Mouse (Mus musculus): ENCODE data around the gene Myo1c.

Gene Myo1c

DNA sequence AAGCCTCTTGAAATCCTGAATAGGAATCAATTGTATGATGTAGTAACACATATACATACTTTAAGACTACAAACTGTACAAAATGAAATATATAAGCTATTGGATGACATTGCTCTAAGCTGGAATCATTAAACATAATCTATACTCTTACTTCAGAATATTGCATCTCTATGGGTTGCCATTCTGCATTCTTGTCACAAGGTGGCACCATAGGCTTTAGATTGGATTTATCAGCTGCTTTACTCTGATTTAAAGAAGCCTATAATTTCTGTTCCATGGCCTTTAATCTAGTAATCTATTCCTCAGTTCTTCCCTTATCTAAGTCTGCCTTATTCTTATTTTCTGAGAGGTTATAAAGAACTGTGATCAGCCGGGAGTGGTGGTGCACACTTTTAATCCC, 63.6 kb downstream of the Myo1c start:
- DNase-seq (ENCODE audit: low spot score in 2 of 2): peak in 1 of 2 experiments; percentile 32

DNA sequence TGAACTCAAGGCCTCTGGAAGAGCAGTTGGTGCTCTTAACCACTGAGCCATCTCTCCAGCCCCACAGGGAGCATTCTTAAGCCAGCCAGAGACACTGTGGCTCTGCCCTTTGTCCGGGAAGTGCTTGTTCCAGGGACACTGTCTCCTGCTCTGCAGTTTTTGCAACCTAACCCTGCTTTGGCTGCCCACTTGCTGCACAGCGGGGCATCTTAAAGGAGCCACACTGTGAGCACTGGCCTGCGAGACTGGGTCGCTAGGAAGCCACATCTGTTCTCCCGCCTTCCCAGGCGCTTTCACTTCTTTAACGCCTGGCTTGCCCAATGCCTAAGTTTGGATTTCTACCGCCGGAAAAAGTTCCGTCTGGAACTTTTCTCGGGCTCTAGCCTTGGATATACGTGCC, 65.3 kb downstream of the Myo1c start:
- no peak for DNase-seq (ENCODE audit: low spot score in 2 of 2)

DNA sequence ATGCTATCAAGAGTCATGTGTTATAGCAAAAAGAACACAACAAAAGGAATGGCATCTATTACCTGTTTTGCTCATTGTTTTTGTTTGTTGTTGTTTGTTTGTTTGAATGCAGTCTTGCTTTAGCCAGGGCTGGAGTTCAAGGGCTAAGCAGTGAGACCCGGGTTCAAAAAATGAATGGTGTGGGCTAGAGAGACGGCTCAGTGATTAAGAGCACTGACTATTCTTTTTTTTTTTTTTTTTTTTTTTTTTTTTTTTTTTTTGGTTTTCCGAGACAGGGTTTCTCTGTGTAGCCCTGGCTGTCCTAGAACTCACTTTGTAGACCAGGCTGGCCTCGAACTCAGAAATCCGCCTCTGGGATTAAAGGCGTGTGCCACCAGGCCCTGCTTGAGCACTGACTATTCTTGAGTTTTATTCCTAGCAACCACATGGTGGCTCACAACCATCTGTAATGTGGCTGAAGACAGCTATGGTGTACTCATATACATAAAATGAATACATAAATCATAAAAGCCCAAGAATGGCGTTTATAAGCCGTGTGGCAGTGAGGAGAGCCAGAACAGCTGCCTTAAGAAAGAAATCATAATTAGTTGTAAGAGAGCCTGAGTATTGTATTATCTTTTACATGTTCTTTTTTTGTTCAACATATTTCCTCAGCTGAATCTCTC, 66.5 kb downstream of the Myo1c start:
- DNase-seq (ENCODE audit: low spot score in 2 of 2): no peak

- no peak for DNase-seq (ENCODE audit: low spot score in 2 of 2)
These were observed 72.0 kb downstream of the Myo1c start for GRCm38 (mm10) chr11:75722339-75722738.

Measured in spleen, postnatal 10 days (tissue).